10 mouse cellular contexts compared by ENCODE assay signal in the genomic region with DNA sequence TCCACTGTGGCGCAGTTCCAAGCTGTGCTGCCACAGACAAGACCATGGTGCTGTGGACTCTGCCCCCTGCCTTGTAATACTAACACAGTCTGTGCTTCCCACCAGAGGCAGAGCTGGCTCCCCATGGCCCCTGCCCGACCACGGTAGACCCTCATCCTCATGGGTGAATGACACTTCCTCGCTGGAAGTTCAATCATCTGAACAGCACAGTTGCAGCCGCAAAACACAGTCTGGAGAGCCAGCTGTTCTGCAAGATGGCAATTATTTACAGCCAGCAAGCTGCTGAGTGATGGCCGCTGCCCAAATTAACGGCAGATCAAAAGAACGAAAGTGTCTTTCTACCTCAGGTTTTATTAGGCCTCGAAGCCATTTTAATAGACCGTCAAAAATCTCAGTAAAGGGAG.
A peak's percentile ranks its signal among the peaks of the same experiment; 100 is the strongest.
DNase-seq lines count a peak whose midpoint lies in the region; ATAC-seq lines count a peak whose summit lies in the region.
"Had no signal": no experiment of that assay in that cellular context is flagged by ENCODE, and none has a peak within 500 bp of the region (broad histone marks: within the 10 kb centered on the region; RNA-seq: fewer than 3 reads in every experiment).

No protein-coding gene starts in this region.

- peaks cover 11% of the 10 kb centered on the region; the same call in 1 of the 2 replicates for H3K4me1 ChIP-seq in hindbrain, embryonic 14.5 days (replicated peaks; ENCODE audit: control insufficient read depth, insufficient read depth, low read length)
- H3K4me1 ChIP-seq in hindbrain, embryonic 12.5 days = peaks cover 19% of the 10 kb centered on the region
- H3K4me1 ChIP-seq in embryonic facial prominence, embryonic 14.5 days (ENCODE audit: control insufficient read depth, insufficient read depth, low read length) = peaks cover 12% of the 10 kb centered on the region
- peaks cover 7% of the 10 kb centered on the region for H3K4me1 ChIP-seq in midbrain, embryonic 11.5 days (ENCODE audit: control insufficient read depth, insufficient read depth, low read length)
- H3K4me1 ChIP-seq: liver, embryonic 15.5 days had no signal

- H3K4me3 ChIP-seq in hindbrain, embryonic 14.5 days (replicated peaks; ENCODE audit: low read length) = no peak overlapping the region
- H3K4me3 ChIP-seq in hindbrain, embryonic 12.5 days = no peak overlapping the region
- no peak overlapping the region for H3K4me3 ChIP-seq in embryonic facial prominence, embryonic 14.5 days (ENCODE audit: low read depth, low read length)
- H3K4me3 ChIP-seq in midbrain, embryonic 11.5 days (ENCODE audit: low read depth, low read length) = no peak overlapping the region
- H3K4me3 ChIP-seq: liver, embryonic 15.5 days had no signal

- no peak overlapping the region for H3K4me2 ChIP-seq in hindbrain, embryonic 14.5 days (replicated peaks)
- H3K4me2 ChIP-seq in hindbrain, embryonic 12.5 days (replicated peaks) = no peak overlapping the region
- no peak overlapping the region for H3K4me2 ChIP-seq in embryonic facial prominence, embryonic 14.5 days (ENCODE audit: low read depth, low read length)
- no peak overlapping the region for H3K4me2 ChIP-seq in midbrain, embryonic 11.5 days
- H3K4me2 ChIP-seq: liver, embryonic 15.5 days had no signal

- no peaks in the 10 kb centered on the region for H3K27me3 ChIP-seq in hindbrain, embryonic 14.5 days (ENCODE audit: control insufficient read depth, insufficient read depth, low read length)
- H3K27me3 ChIP-seq in hindbrain, embryonic 12.5 days = no peaks in the 10 kb centered on the region; the same call in 1 of the 2 replicates
- H3K27me3 ChIP-seq in embryonic facial prominence, embryonic 14.5 days (replicated peaks; ENCODE audit: control insufficient read depth, insufficient read depth, low read length) = no peaks in the 10 kb centered on the region; the same call in 1 of the 2 replicates
- no peaks in the 10 kb centered on the region for H3K27me3 ChIP-seq in midbrain, embryonic 11.5 days (ENCODE audit: control insufficient read depth, insufficient read depth, low read length)
- H3K27me3 ChIP-seq: liver, embryonic 15.5 days had no signal

- WGBS in hindbrain, embryonic 14.5 days = 24% methylated on average over 10 of the region's 10 CpGs
- 24% methylated on average over 10 of the region's 10 CpGs for WGBS in hindbrain, embryonic 12.5 days
- 34% methylated on average over 10 of the region's 10 CpGs for WGBS in embryonic facial prominence, embryonic 14.5 days
- 43% methylated on average over 10 of the region's 10 CpGs for WGBS in midbrain, embryonic 11.5 days

- H3K9ac ChIP-seq in hindbrain, embryonic 14.5 days = no peak overlapping the region
- H3K9ac ChIP-seq in hindbrain, embryonic 12.5 days = no peak overlapping the region
- no peak overlapping the region for H3K9ac ChIP-seq in embryonic facial prominence, embryonic 14.5 days (ENCODE audit: low read depth, low read length)
- no peak overlapping the region for H3K9ac ChIP-seq in midbrain, embryonic 11.5 days (ENCODE audit: low read length)
- H3K9ac ChIP-seq: liver, embryonic 15.5 days had no signal

- peak; percentile 58 for DNase-seq in hindbrain, embryonic 14.5 days (ENCODE audit: low spot score)
- peak; percentile 39 for DNase-seq in embryonic facial prominence, embryonic 14.5 days (ENCODE audit: low spot score)
- peak; percentile 15 to 31 for DNase-seq in kidney, postnatal 4 days
- DNase-seq in midbrain, embryonic 11.5 days (ENCODE audit: low spot score, missing footprints) = peak; percentile 85
- DNase-seq in thymus, postnatal 36 days = no peak
- DNase-seq in gastrocnemius, postnatal 25 days = no peak
- DNase-seq: cerebellum, adult 8-10 months had no signal

- no peak overlapping the region for H3K27ac ChIP-seq in hindbrain, embryonic 14.5 days
- H3K27ac ChIP-seq in hindbrain, embryonic 12.5 days = no peak overlapping the region
- H3K27ac ChIP-seq in embryonic facial prominence, embryonic 14.5 days (replicated peaks; ENCODE audit: low read depth, low read length) = no peak overlapping the region
- no peak overlapping the region for H3K27ac ChIP-seq in midbrain, embryonic 11.5 days (ENCODE audit: low read depth, low read length)
- H3K27ac ChIP-seq: liver, embryonic 15.5 days had no signal

- peak; percentile 36; the same call in 1 of the 2 replicates for ATAC-seq in hindbrain, embryonic 14.5 days (ENCODE audit: low FRiP score)
- no peak for ATAC-seq in hindbrain, embryonic 12.5 days (ENCODE audit: low FRiP score)
- no peak for ATAC-seq in embryonic facial prominence, embryonic 14.5 days (ENCODE audit: low read depth)
- no peak for ATAC-seq in midbrain, embryonic 11.5 days (ENCODE audit: low FRiP score)
- no peak for ATAC-seq in monocyte, adult 5-6 weeks (replicated peaks; ENCODE audit: insufficient number of reproducible peaks, low FRiP score, low TSS enrichment, poor library complexity, severe bottlenecking)

- no peaks in the 10 kb centered on the region for H3K9me3 ChIP-seq in hindbrain, embryonic 14.5 days (ENCODE audit: control insufficient read depth, low read length)
- H3K9me3 ChIP-seq in hindbrain, embryonic 12.5 days (replicated peaks) = no peaks in the 10 kb centered on the region
- H3K9me3 ChIP-seq in embryonic facial prominence, embryonic 14.5 days (ENCODE audit: control insufficient read depth, low read length) = no peaks in the 10 kb centered on the region
- H3K9me3 ChIP-seq in midbrain, embryonic 11.5 days (ENCODE audit: control insufficient read depth, low read length) = no peaks in the 10 kb centered on the region
- H3K9me3 ChIP-seq: liver, embryonic 15.5 days had no signal

- H3K36me3 ChIP-seq in hindbrain, embryonic 14.5 days (replicated peaks; ENCODE audit: control insufficient read depth, insufficient read depth) = no peaks in the 10 kb centered on the region
- no peaks in the 10 kb centered on the region for H3K36me3 ChIP-seq in hindbrain, embryonic 12.5 days
- no peaks in the 10 kb centered on the region for H3K36me3 ChIP-seq in embryonic facial prominence, embryonic 14.5 days (ENCODE audit: control insufficient read depth, insufficient read depth, low read length)
- H3K36me3 ChIP-seq in midbrain, embryonic 11.5 days (ENCODE audit: control insufficient read depth, insufficient read depth, low read length) = no peaks in the 10 kb centered on the region
- H3K36me3 ChIP-seq: liver, embryonic 15.5 days had no signal

Comparison
In these comparisons a context has a peak if more than half of its experiments do, and no peak if none do; other contexts are left out.
1. DNase-seq: peak in hindbrain, embryonic 14.5 days (single experiment), embryonic facial prominence, embryonic 14.5 days (single experiment), kidney, postnatal 4 days (2 of 2) and midbrain, embryonic 11.5 days (single experiment); none in thymus, postnatal 36 days (0 of 2) and gastrocnemius, postnatal 25 days (single experiment).